Mouse (Mus musculus) heart, postnatal 0 days (tissue): ENCODE data around the gene Kcng3.

Experiments used
- CTCF ChIP-seq: IDR thresholded peaks from 2 replicates; pipeline ENCODE4 v1.5.1; 2016; ENCODE audit warnings: antibody characterized with exemption, control low read depth, low read depth
- EP300 ChIP-seq: IDR thresholded peaks from 2 replicates; pipeline ENCODE4 v1.6.1; 2016; ENCODE audit warnings: antibody characterized with exemption, low read depth

GRCm38 (mm10) chr17:83655732-83656131, 24.0 kb upstream of the Kcng3 start:
- TF ChIP-seq CTCF = no peak
- TF ChIP-seq EP300 = no peak
